ENCODE assay signal across 21 mouse cellular contexts in genomic region chr6:38840780-38841179, GRCm38 (mm10). TPM values are rescaled to one million over a fixed set of nuclear protein-coding genes. Genes with fewer than 3 reads are reported as not detected.
DNase-seq lines count a peak whose midpoint lies in the region; ATAC-seq and TF ChIP-seq lines count a peak whose summit lies in the region.
"Had no signal": no experiment of that assay in that cellular context is flagged by ENCODE, and none has a peak within 500 bp of the region (broad histone marks: within the 10 kb centered on the region; RNA-seq: fewer than 3 reads in every experiment).

No protein-coding gene starts in this region.

- H3K9ac ChIP-seq in heart, embryonic 12.5 days = no peak overlapping the region
- no peak overlapping the region for H3K9ac ChIP-seq in neural tube, embryonic 13.5 days
- H3K9ac ChIP-seq: neural tube, embryonic 12.5 days had no signal

- no peaks in the 10 kb centered on the region for H3K27me3 ChIP-seq in heart, embryonic 10.5 days (ENCODE audit: insufficient read depth, poor library complexity, severe bottlenecking)
- H3K27me3 ChIP-seq in heart, embryonic 12.5 days (replicated peaks) = no peaks in the 10 kb centered on the region
- H3K27me3 ChIP-seq in neural tube, embryonic 13.5 days = no peaks in the 10 kb centered on the region
- H3K27me3 ChIP-seq: CH12.LX; megakaryocyte, embryonic 14.5 days; neural tube, embryonic 12.5 days had no signal

- WGBS in heart, embryonic 10.5 days = 77% methylated on average over 1 of the region's 1 CpGs
- WGBS in heart, embryonic 12.5 days = 82% methylated on average over 1 of the region's 1 CpGs
- WGBS in neural tube, embryonic 13.5 days = 85% methylated on average over 1 of the region's 1 CpGs

- intact Hi-C loops in left cerebral cortex, adult 2 months (cut with DNase I) = no loop called here
- intact Hi-C loops in left cerebral cortex, postnatal 10 days (cut with DNase I) = no loop called here

- no peak overlapping the region for H3K4me2 ChIP-seq in heart, embryonic 12.5 days
- H3K4me2 ChIP-seq in neural tube, embryonic 13.5 days = no peak overlapping the region
- H3K4me2 ChIP-seq: neural tube, embryonic 12.5 days had no signal

- H3K27ac ChIP-seq in heart, embryonic 10.5 days = 0 out of 2 replicates have a peak overlapping the region, but pooled peaks have one; percentile 24
- no peak overlapping the region for H3K27ac ChIP-seq in heart, embryonic 12.5 days (ENCODE audit: poor library complexity, severe bottlenecking)
- peak overlapping the region; percentile 38; the same call in 1 of the 2 replicates for H3K27ac ChIP-seq in left cerebral cortex, adult 2 months
- H3K27ac ChIP-seq in neural tube, embryonic 13.5 days (replicated peaks) = peak overlapping the region; percentile 6; the same call in 1 of the 2 replicates
- H3K27ac ChIP-seq: hindbrain, embryonic 10.5 days; neural tube, embryonic 12.5 days had no signal

- no peak for TF ChIP-seq CTCF in left cerebral cortex, adult 2 months (IDR thresholded peaks at IDR 0.05)

- no peak overlapping the region for H3K4me3 ChIP-seq in heart, embryonic 10.5 days
- H3K4me3 ChIP-seq in heart, embryonic 12.5 days = no peak overlapping the region
- H3K4me3 ChIP-seq in left cerebral cortex, adult 2 months = no peak overlapping the region
- no peak overlapping the region for H3K4me3 ChIP-seq in neural tube, embryonic 13.5 days
- H3K4me3 ChIP-seq: erythroblast, embryonic 14.5 days; hindbrain, embryonic 10.5 days; neural tube, embryonic 12.5 days had no signal

- peaks cover 60% of the 10 kb centered on the region for H3K4me1 ChIP-seq in heart, embryonic 10.5 days
- H3K4me1 ChIP-seq in heart, embryonic 12.5 days (replicated peaks) = peaks cover 57% of the 10 kb centered on the region
- H3K4me1 ChIP-seq in neural tube, embryonic 13.5 days (replicated peaks) = peaks cover 48% of the 10 kb centered on the region

- no peaks in the 10 kb centered on the region for H3K9me3 ChIP-seq in heart, embryonic 10.5 days
- no peaks in the 10 kb centered on the region for H3K9me3 ChIP-seq in heart, embryonic 12.5 days (replicated peaks)
- H3K9me3 ChIP-seq in neural tube, embryonic 13.5 days = no peaks in the 10 kb centered on the region
- H3K9me3 ChIP-seq: hindbrain, embryonic 10.5 days; megakaryocyte, embryonic 14.5 days; neural tube, embryonic 12.5 days had no signal

- H3K36me3 ChIP-seq in heart, embryonic 10.5 days = peaks cover 5% of the 10 kb centered on the region; the same call in 1 of the 2 replicates
- peaks cover 2% of the 10 kb centered on the region; the same call in 1 of the 2 replicates for H3K36me3 ChIP-seq in heart, embryonic 12.5 days
- H3K36me3 ChIP-seq in neural tube, embryonic 13.5 days = peaks cover 8% of the 10 kb centered on the region; the same call in 1 of the 2 replicates

- DNase-seq in adrenal gland, adult 2 months = peak; percentile 28
- DNase-seq in adrenal gland, postnatal 10 days = no peak
- no peak for DNase-seq in heart, embryonic 10.5 days (ENCODE audit: low spot score)
- DNase-seq in left cerebral cortex, adult 2 months (ENCODE audit: extremely low spot score in 1 of 2, low spot score in 2 of 2) = no peak
- no peak for DNase-seq in left cerebral cortex, postnatal 10 days (ENCODE audit: extremely low spot score in 1 of 2, low spot score in 2 of 2)
- no peak for DNase-seq in neural tube, embryonic 10.5 days (ENCODE audit: extremely low spot score, low spot score)
- DNase-seq: cerebellum, adult 11 months; kidney, adult 18-20 months; kidney, postnatal 36 days; lung, adult 18-20 months; lung, postnatal 4 days; thymus, postnatal 14 days had no signal

- no peak for ATAC-seq in heart, embryonic 12.5 days (ENCODE audit: insufficient number of reproducible peaks, low FRiP score)
- no peak for ATAC-seq in neural tube, embryonic 13.5 days (ENCODE audit: low read depth)
- ATAC-seq: lung, postnatal 0 days had no signal

RNA-seq across cellular contexts. Expression of gene Tbxas1, which starts 34.4 kb away (rescaled TPM):
- 1 to 10 TPM; 7.5 to 8.5 TPM for total RNA-seq in adrenal gland, adult 2 months (2021)
- polyA plus RNA-seq in adrenal gland, adult 2 months (2012; rRNA removed) = 3.3 and 4.0 TPM in 2 replicates
- 1 to 10 TPM; 3.1 to 3.7 TPM for total RNA-seq in adrenal gland, postnatal 10 days (2021)
- polyA plus RNA-seq in heart, embryonic 10.5 days (2016; fragmentation: Nextera tagmentation; extraction: Ambion mirVana) = 1.4 and 1.5 TPM in 2 replicates
- polyA plus RNA-seq in heart, embryonic 12.5 days (2016; fragmentation: Nextera tagmentation; extraction: Ambion mirVana) = 3.4 and 4.0 TPM in 2 replicates
- total RNA-seq in left cerebral cortex, adult 2 months (2021) = 1 to 10 TPM; 2.2 to 2.6 TPM
- total RNA-seq in left cerebral cortex, postnatal 10 days (2021) = 1 to 10 TPM; 2.1 to 2.9 TPM
- 2.5 and 4.1 TPM in 2 replicates for polyA plus RNA-seq in neural tube, embryonic 13.5 days (2015; fragmentation: Nextera tagmentation; extraction: Ambion mirVana)
- total RNA-seq: CH12.LX, ES-E14 had no signal

RNA-seq across cellular contexts. Expression of gene Hipk2, which starts 35.2 kb away (rescaled TPM):
- 100 to 1,000 TPM in 1 of 2 experiments, 10 to 100 TPM in 1; 98.6 to 163 TPM for total RNA-seq in adrenal gland, adult 2 months (2021)
- polyA plus RNA-seq in adrenal gland, adult 2 months (2012; rRNA removed) = 85.1 and 97.1 TPM in 2 replicates
- 10 to 100 TPM; 72.8 to 88.4 TPM for total RNA-seq in adrenal gland, postnatal 10 days (2021)
- polyA plus RNA-seq in heart, embryonic 10.5 days (2016; fragmentation: Nextera tagmentation; extraction: Ambion mirVana) = 15.9 and 20.1 TPM in 2 replicates
- polyA plus RNA-seq in heart, embryonic 12.5 days (2016; fragmentation: Nextera tagmentation; extraction: Ambion mirVana) = 12.5 and 15.2 TPM in 2 replicates
- total RNA-seq in left cerebral cortex, adult 2 months (2021) = 10 to 100 TPM; 54.7 to 61.3 TPM
- 10 to 100 TPM; 44.6 to 45.9 TPM for total RNA-seq in left cerebral cortex, postnatal 10 days (2021)
- polyA plus RNA-seq in neural tube, embryonic 13.5 days (2015; fragmentation: Nextera tagmentation; extraction: Ambion mirVana) = 32.8 and 37.9 TPM in 2 replicates
